Mouse (Mus musculus): Measurements from ENCODE around the gene Cdr2l. TPM values are rescaled to one million over a fixed set of nuclear protein-coding genes. Genes with fewer than 3 reads are reported as not detected.
"Not testable (repeated sequence)": the region's sequence is repeated elsewhere in the genome, so short reads cannot be mapped to it uniquely, and the experiment has no call there.

Cdr2l gene
- total RNA-seq, 2 experiments from 2014 or later = 26.8 to 29.3 TPM

DNA sequence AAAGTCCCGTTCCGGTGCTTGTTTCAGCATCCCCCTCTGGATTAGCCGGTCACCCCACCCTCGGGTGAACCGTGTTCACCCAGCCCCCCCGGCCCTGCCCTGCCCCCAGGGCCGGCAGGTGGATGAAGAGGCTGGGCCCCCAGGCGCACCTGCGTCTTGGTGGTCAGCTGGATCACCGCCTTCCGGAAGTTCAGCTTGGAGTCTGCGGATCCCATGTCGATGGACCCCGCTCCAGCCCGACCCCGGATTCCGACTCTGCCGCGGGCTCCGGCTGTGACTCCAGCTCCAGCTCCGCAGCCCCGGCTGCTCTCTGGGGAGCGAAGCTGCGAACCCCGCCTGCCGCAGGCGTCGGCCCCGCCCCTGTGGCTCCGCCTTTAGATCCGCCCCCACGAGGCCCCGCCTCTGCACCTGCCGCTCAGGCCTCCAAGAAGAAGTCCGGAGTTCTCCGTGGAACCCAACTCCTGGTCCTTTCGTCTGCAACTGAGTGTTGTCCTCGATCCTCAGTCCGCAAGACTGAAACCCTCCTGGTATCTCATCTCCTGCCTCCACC is 14.2 kb upstream of the Cdr2l start, which contains the start of gene Hid1:
Gene Hid1, minus strand, starts transcription at position 362 of the 550 bp plus-strand sequence.
- peak; percentile 90 for DNase-seq (ENCODE audit: low spot score in 2 of 2)

DNA sequence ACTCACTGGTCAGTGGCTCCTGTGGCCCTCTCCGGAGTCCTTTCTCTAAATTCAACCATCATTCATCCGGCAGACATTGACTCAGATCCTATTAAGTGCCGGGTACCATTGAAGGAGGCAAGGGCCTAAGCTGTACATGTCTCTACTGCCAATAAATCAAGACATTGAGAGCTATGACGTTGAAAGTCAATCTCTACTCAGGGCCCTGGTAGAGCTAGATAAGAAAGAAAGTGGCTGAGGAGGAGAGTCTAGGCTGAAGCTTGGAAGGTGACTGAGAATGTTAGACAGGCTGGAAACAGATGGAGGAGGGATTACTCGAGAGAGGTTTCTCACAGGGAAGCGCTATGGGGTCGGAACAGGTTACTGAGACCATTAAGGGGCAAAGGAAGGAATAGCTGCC is 11.3 kb upstream of the Cdr2l start:
- no peak for DNase-seq (ENCODE audit: low spot score in 2 of 2)

DNA sequence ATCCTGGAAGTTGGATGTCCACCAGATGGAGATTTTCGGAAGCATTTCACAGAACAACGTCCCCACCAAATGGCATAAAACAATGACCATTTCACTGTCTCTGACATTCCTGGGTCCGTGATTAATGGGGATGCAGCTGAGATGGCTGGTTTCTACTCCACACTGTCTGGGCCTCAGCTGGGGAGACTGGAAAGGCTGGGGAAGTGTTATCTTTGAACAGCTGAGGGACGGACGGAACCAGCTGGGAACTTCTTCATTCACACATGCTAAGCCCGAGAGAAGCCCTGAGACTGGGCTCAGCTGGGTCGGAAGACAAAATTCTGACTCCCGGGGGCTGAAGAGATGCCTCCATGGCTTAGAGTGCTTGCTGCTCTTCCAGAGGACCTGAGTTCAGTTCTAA is 10.4 kb upstream of the Cdr2l start:
- DNase-seq (ENCODE audit: low spot score in 2 of 2) = no peak

DNA sequence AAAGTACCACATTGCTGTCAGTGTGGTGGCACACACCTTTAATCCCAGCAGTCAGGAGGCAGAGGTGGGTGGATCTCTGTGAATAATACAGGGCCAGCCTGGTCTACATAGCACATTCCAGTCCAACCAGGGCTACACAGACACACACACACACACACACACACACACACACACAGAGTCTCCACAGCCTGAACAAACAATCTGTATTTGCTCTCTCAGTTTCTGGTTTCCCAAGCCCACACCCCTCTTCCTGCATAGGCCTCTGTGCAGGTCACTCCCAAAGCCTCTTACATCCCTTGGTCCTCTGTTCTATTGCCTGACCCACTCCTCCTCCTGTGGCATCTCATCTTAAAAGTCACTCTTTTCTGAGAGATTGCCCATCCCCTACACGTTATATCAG is 9.7 kb upstream of the Cdr2l start:
- no peak for DNase-seq (ENCODE audit: low spot score in 2 of 2)

DNA sequence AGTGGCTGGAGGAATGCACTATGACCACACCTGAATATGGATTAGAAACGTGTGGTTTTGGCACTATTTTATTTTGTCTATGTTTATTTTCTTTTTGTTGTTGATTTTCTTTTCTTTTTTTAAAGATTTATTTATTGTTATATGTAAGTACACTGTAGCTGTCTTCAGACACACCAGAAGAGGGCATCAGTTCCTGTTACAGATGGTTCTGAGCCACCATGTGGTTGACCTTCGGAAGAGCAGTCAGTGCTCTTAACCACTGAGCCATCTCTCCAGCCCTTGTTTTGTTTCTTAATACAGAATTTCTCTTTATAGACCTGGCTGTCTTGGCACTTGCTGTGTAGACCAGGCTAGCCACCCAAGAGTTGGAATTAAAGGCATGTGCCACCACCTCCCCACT is 9.0 kb upstream of the Cdr2l start:
- no peak for DNase-seq (ENCODE audit: low spot score in 2 of 2)

DNA sequence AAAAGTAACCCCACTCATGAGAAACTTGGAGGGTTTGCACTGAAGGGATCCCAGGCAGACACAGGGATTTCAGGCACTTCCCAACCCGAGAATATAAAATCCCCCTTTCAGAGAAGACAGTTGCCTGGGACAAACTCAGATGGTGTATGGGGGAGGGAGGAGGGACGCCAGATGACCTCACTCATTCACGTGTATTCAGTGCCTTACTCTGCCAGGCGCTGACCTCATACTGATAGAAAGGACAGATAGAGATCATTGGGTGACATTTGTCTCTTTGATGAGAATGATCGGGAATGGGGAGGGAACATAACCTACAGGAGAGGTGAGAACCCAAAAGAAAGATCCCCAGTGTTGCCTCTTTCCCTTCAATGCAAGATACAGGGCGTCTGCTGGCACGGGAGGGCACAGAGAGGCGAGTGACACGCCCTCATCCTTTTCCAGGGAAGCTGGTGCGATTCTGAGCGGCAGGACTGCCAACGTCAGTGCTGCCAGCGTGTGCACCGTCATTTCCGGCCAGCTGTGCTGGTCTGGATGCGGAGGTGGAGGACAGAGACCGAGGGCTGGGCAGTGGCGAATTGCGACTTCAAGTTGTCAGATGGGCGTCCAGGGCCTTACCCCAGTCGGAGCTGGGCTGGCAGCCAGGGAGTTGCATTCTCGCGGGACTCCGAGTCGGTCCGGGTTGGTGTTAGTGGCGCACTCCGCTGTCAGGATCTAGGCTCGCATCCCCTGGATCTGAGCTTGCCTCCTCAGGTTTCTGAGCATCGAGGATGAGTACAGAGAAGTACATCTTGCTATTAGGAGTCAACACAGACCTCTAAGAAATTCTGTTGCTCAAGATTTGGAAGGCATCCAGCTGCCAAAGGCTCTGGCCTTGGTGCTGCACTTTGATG is 7.7 kb upstream of the Cdr2l start:
- DNase-seq (ENCODE audit: low spot score in 2 of 2) = peak; percentile 71 to 82

DNA sequence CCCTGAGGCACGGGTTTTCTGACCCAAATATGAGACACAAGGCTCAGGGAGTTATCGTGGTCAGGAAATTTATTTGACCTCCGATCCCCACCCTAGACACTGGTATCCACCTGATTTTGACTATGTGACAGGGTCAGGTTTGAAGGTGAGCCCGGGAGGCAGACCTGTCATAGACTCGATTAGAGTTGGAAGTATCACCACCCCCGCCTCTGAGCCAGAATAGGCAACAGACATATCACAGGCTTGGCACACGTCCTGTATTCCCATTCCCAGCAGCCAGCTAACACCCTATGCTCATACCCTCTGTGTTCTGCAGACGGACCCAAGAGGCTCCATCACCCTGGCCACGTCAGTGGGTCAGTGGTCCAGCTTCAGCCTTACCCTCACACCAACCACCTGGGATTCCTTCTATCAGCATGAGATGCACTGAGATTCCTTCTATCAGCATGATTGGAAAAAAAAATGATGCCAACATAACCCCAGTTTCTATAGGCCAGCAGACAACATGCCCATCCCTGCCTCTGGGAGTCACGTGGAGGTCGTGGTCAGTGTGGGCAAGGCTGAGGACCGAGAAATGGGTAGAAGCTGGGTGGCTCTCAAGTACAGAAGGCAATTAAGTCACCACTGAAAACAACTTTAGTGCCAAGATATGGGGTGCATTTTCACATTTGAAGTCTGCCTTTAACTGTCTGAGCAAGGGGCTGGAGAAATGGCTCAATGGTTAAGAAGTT is 6.9 kb upstream of the Cdr2l start:
- DNase-seq (ENCODE audit: low spot score in 2 of 2) = peak; percentile 55 to 69

DNA sequence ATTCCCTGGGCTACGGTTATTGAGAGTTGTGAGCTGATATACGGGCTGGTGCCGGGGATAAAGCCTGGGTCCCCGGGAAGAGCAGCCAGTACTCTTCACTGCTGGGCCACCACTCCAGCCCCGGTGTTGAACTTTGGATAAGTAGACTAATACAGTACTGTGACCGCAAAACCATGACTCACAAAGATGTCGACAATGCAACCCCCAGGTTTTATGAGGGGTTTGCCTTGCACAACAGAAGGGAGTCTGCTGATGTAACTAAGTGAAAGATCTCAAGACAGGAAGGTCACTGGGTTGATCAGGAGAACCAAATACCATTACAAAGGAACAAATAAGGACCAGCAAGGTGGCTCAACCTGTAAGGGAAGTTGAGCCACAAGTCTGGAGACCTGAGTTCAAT is 5.0 kb upstream of the Cdr2l start:
- no peak for DNase-seq (ENCODE audit: low spot score in 2 of 2)

DNA sequence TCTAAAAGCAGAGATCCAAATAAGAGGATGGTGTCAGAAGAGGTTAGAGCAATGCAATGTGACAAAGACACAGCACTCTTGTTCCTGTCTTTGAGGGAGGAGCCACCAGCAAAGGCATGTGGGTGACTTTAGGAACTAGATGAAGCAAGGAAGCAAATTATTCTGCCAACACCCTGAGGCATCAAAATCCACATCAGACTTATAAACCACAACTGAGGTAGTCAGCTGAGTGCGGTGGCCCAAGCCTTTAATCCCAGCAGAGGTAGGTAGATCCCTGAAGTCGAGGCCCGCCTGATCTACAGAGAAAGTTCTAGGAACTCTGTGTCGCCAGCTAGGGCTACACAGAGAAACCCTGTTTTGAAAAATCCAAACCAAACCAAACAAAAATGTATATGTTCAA is 4.5 kb upstream of the Cdr2l start:
- no peak for DNase-seq (ENCODE audit: low spot score in 2 of 2)

DNA sequence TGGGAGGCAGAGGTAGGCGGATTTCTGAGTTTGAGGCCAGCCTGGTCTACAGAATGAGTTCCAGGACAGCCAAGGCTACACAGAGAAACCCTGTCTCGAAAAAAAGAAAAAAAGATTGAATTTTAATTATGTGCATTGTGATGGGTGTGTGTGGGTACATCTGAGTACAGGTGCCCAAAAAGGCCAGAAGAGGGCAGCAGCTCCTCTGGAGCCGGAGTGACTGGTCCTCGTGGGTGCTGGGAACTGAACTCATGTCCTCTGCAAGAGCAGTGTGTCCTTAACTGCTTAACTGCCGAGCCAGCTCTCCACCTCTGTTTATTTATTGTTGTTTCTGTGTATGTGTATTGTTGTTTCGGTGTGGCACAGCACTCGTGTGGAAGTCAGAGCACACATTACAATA is 3.9 kb upstream of the Cdr2l start:
- DNase-seq (ENCODE audit: low spot score in 2 of 2) = no peak

DNA sequence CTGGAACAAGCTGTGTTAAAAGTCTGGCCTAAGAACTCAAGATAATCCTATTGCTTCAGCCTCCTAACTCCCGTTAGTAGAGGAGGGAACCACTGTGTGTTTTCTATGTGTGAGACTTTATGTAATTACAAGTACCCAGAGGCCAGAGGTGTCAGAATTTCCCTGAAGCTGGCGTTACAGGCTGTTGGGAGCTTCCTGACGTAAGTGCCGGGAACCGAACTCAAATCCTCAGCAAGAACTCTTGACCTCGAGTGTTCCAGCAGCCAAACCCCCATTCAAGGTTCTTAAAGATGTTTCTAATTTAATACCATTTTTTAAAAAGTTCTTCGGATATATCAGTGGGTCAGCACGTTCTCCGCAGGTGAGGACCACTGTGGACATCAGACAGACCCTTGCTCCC is 440 bp upstream of the Cdr2l start:
- no peak for DNase-seq (ENCODE audit: low spot score in 2 of 2)

DNA sequence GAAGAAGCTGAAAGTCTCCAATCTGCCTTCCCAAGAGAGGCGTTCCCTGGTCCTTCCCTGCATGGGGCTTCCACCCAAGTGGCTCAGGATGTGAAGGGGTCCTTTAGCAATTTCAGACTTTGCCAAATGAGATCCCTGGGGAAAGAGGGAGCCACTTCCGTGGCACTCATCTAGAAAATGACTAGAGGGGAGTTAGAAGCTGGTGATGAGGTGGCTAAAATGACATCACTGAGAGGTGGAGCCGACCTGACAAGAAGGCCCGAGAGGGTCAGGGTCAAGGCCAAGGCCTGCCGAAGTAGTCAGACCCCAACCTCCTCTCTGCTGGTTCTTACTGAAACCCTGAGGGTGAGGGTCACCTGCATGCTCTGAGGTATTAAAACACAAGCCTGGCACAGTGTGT is 1.2 kb downstream of the Cdr2l start:
- DNase-seq (ENCODE audit: low spot score in 2 of 2) = no peak

DNA sequence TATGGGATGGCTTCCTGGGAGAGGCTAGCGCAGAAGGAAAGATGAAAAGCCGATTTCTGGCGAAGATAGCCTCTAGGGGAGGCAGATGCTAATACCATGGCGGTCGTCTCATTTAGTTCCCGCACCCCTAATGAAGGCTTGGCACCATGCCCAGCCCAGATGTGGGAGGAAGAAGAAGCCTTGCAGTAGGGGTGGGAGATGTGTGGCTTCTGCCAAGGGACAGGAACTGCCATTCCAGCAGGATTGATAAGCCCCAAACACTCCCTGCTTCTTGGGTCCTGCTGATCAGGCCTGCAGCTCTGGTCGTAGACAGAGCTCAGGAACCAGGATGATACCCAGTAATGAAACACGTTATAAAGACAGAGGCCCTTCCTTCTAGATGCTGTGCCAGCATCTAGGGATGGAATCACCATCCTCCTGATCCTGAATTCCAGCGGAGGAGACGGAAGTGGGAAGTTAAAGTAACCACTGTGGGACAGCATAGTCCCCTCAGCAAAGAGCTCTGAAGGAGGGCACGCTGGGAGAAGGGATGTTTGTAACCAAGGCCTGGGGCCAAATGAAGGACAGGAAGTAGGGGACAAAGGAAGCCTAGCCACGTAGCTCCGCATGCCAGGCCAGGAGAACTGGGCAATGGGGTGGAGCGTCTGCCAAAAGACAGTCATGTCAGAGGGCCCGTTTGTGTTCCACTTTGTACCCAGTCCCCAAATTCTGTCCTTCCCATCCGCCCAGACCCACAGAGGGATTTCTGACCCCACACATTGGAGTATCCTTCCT is 2.2 kb downstream of the Cdr2l start:
- DNase-seq (ENCODE audit: low spot score in 2 of 2) = peak in 1 of 2 experiments; percentile 45

DNA sequence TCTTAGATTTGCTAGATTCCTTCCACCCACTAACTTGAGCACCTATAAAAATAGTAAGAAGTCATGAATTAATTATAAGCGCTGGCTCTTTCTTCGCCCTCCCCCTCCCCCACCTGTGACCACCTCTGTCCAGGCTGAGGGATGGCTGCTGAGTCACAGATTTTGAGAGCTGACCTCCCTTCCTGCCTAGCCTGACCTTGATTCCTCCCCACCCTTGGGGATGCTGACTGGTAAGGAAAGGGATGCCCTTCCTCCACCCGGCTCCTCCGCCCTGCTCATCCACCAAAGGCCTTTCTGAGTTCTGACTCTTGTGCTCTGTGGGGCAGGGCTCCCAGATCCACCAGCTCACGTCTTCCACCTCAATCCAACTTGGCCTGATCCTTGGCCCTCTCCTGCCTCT is 2.9 kb downstream of the Cdr2l start:
- no peak for DNase-seq (ENCODE audit: low spot score in 2 of 2)

DNA sequence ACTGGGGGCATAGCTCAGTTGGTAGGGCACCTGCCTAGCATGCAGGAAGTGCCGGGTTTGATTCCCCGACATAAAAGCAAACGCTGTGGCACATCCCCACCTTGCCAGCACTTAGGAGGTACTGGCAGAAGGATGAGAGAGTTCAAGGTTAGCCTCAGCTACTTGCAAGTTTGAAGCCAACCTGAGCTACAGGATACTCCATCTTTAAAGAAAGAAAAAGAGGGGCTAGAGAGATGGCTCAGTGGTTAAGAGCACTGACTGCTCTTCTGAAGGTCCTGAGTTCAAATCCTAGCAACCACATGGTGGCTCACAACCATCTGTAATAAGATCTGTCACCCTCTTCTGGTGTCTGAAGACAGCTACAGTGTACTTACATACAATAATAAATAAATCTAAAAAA is 5.1 kb downstream of the Cdr2l start:
- DNase-seq (ENCODE audit: low spot score in 2 of 2) = not testable (repeated sequence)

DNA sequence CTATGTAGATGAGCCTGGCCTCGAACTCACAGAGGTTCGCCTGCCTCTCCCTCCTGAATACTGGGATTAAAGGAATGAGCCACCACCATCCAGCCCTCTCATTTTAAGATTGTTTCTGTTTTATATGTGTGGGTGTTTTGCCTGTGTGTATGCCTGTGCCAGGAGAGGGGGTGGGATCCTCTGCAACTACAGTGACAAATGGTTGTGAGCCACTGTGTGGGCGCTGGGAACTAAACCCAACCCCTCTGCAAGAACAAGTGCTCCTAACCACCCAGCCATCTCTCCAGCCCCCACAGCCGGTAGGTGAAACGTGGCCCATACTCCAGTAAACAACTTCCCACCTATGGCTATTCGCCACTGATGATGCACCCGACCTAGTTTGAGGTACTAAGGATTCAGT is 9.6 kb downstream of the Cdr2l start:
- DNase-seq (ENCODE audit: low spot score in 2 of 2) = no peak

DNA sequence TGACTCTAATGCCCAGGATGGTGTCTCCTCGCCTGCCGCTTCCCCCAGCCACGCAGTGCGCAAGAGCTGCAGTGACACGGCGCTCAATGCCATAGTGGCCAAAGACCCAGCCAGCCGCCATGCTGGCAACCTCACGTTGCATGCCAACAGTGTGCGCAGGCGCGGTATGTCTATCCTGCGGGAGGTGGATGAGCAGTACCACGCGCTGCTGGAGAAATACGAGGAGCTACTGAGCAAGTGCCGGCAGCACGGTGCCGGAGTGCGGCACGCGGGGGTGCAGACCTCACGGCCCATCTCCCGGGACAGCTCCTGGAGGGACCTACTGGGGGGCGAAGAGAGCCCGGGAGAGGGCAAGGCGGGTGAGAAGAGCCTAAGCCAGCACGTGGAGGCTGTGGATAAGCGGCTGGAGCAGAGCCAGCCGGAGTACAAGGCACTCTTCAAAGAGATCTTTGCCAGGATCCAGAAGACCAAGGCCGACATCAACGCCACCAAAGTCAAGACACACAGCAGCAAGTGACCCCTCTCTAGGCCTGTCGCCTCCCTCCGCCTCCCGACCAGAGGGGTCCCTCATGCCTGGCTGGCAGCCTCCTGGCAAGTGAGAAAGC is 12.1 kb downstream of the Cdr2l start:
- DNase-seq (ENCODE audit: low spot score in 2 of 2) = no peak

DNA sequence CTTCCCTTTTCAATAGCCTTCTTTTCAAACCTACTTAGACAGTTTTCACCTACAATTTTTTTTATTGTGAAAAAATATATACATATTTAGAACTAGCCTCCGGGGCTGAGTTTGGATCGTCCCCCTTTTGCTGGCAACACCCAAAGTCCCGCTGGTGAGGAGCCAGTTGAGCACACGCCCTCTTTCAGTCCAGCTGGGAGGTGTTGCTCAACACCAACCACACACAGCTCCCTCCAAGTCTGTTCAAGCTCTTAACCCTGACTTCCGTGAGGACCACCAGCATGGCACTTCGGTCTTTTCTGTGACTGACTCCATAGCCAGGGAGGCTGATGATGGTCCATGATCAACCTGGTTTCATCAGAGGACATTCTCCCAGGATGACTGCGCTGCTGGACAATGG is 16.4 kb downstream of the Cdr2l start:
- no peak for DNase-seq (ENCODE audit: low spot score in 2 of 2)

DNA sequence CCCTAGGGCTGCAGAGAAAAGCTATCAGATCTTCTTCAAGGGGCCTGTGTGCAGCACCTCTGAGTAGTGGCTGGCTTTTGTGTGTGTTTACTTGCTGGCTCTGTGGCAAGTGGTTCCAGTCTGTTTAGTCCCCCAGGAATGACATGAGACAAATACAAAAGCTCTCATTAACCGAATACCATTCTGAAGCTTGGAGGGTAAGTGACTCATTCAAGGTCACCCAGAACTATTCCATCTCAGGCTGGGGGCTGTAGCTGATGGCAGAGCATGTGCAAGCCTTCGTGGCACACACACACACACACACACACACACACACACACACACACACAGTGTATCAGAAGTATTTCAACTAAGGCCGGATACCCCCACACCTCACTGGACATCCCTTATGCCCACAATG is 18.4 kb downstream of the Cdr2l start:
- no peak for DNase-seq (ENCODE audit: low spot score in 2 of 2)

DNA sequence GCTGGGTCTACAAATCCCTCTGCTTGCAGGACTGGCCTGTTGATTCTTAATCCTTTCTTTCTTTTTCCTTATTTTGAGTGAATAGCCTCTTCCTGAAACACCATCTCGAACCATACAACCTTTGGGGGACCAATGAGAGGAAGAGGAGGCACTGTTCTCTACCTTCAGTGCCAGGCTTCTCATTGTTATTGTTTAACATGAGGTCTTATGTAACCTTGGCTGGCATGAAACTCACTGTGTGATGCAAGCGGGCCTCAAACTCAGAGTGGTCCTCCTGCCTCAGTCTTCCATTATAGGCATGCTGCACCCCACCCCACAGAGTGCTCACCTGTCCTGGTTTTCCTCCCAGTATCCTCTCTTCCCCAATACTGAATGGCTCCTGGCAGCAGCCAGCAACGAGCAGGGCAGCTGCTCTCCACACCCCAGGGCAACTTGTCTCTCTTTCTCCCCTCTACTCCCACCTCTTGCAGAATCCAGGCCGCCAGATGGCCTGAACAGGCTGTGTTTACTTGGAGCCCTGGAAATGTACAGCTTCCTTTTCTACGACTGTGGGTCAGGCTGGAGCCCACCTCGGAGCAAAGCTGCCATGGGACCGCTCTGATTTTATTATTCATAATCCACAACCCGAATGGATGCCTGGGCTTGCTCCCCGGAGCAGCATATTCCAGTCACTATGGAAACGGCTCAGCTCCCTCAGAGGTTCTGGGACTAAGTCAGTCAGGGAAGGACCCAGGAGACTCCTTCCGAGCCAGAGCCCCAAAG is 19.1 kb downstream of the Cdr2l start:
- peak; percentile 55 to 76 for DNase-seq (ENCODE audit: low spot score in 2 of 2)

Measured in left cerebral cortex, adult 18-20 months (tissue).